Mouse (Mus musculus) adrenal gland, postnatal 10 days (tissue): ENCODE measurements around the gene 1190005I06Rik. TPM values are rescaled to one million over a fixed set of nuclear protein-coding genes. Genes with fewer than 3 reads are reported as not detected.

ENCODE experiments used
- DNase-seq: peaks from one replicate; pipeline ENCODE4 v3.0.0; 2021; ENCODE audit warnings: mixed read lengths
- total RNA-seq, 2 experiments: library from RNA; stranded (reverse); gene quantifications; 2 replicates each; pipeline ENCODE4 v1.2.3; 2021

Gene 1190005I06Rik
- total RNA-seq, 2 experiments from 2014 or later = 28.3 to 32.8 TPM

- no peak for DNase-seq
Measured at GRCm38 (mm10) chr8:120575801-120576200, 71.6 kb downstream of the 1190005I06Rik start.

GRCm38 (mm10) chr8:120574941-120575340 lies 72.5 kb downstream of the 1190005I06Rik start:
- DNase-seq = peak; percentile 73

- DNase-seq = no peak
Measured at GRCm38 (mm10) chr8:120573866-120574265, 73.6 kb downstream of the 1190005I06Rik start.

GRCm38 (mm10) chr8:120572534-120572933 lies 74.9 kb downstream of the 1190005I06Rik start:
- DNase-seq = no peak

GRCm38 (mm10) chr8:120571561-120571960 lies 75.9 kb downstream of the 1190005I06Rik start:
- DNase-seq = no peak

- peak; percentile 89 for DNase-seq
Measured at GRCm38 (mm10) chr8:120569939-120570715, 77.3 kb downstream of the 1190005I06Rik start.

- no peak for DNase-seq
Measured at GRCm38 (mm10) chr8:120569123-120569522, 78.3 kb downstream of the 1190005I06Rik start.

GRCm38 (mm10) chr8:120568164-120568798 lies 79.2 kb downstream of the 1190005I06Rik start:
- DNase-seq = no peak

- no peak for DNase-seq
Measured at GRCm38 (mm10) chr8:120567731-120568130, 79.7 kb downstream of the 1190005I06Rik start.

- DNase-seq = no peak
Measured at GRCm38 (mm10) chr8:120566681-120567080, 80.8 kb downstream of the 1190005I06Rik start.

- DNase-seq = no peak
Measured at GRCm38 (mm10) chr8:120565151-120565711, 82.2 kb downstream of the 1190005I06Rik start.

- peak; percentile 91 for DNase-seq
Measured at GRCm38 (mm10) chr8:120563851-120564837, 83.3 kb downstream of the 1190005I06Rik start.

- DNase-seq = no peak
Measured at GRCm38 (mm10) chr8:120563348-120563724, 84.1 kb downstream of the 1190005I06Rik start.

GRCm38 (mm10) chr8:120562680-120563347 lies 84.6 kb downstream of the 1190005I06Rik start:
- no peak for DNase-seq

- DNase-seq = no peak
Measured at GRCm38 (mm10) chr8:120561539-120562435, 85.6 kb downstream of the 1190005I06Rik start.

GRCm38 (mm10) chr8:120560535-120560934 lies 86.9 kb downstream of the 1190005I06Rik start:
- DNase-seq = no peak

- DNase-seq = no peak
Measured at GRCm38 (mm10) chr8:120559654-120560053, 87.8 kb downstream of the 1190005I06Rik start.
